Mouse (Mus musculus): ENCODE measurements at regions not wholly inside any gene's neighbourhood (a gene's known extent, or its start where the extent isn't known, plus 50 kb on each side); places are given as distances from the start of the nearest gene placed in this dataset.
A peak's percentile ranks its signal among the peaks of the same experiment; 100 is the strongest.

GRCm38 (mm10) chr5:133645696-133646195 lies 453.8 kb upstream of the Castor2 start:
- DNase-seq (ENCODE audit: low spot score): no peak
- WGBS: 90% methylated on average over 3 of the region's 3 CpGs

GRCm38 (mm10) chr5:133643326-133643725 lies 456.2 kb upstream of the Castor2 start:
- DNase-seq (ENCODE audit: low spot score): no peak
- 77% methylated on average over 2 of the region's 2 CpGs for WGBS

More at GRCm38 (mm10) chr5:133645696-133646195, 453.8 kb upstream of the Castor2 start:
- Histone ChIP-seq H3K27ac (replicated peaks) (no peak overlapping the region), H3K27me3 (ENCODE audit: low read depth, poor library complexity, severe bottlenecking) (no peaks in the 10 kb centered on the region), H3K36me3 (no peaks in the 10 kb centered on the region), H3K4me1 (no peaks in the 10 kb centered on the region), H3K9me3 (replicated peaks) (no peaks in the 10 kb centered on the region), H3K4me3 (no peak overlapping the region)

DNA sequence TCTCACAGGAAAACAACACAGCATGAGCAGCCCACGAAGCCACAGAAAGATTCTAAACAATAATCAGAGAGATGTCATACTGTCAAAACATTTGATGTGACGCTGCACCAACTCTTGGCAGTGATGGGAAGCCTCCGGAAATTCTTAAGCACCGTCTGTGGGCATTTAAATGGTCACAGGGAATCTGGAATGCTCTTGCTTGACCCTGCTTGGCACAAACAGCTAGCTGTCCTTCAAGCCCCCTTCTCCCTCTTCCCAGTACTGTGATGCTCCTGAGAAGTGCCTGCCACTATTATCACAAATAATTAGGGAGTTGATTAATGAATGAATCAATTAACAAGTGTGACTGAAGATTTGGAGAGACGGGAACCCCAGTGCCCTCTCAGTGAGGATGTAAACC lies 465.0 kb upstream of the Castor2 start:
- Histone ChIP-seq H3K36me3 (no peaks in the 10 kb centered on the region), H3K4me3 (no peak overlapping the region), H3K4me1 (peaks cover 9% of the 10 kb centered on the region), H3K27me3 (ENCODE audit: low read depth, poor library complexity, severe bottlenecking) (no peaks in the 10 kb centered on the region), H3K9me3 (replicated peaks) (no peaks in the 10 kb centered on the region), H3K27ac (replicated peaks) (no peak overlapping the region)
- DNase-seq (ENCODE audit: low spot score): no peak
- 73% methylated on average over 5 of the region's 5 CpGs for WGBS

More at GRCm38 (mm10) chr5:133643326-133643725, 456.2 kb upstream of the Castor2 start:
- Histone ChIP-seq H3K4me1 (no peaks in the 10 kb centered on the region), H3K36me3 (no peaks in the 10 kb centered on the region), H3K9me3 (replicated peaks) (no peaks in the 10 kb centered on the region), H3K4me3 (no peak overlapping the region), H3K27me3 (ENCODE audit: low read depth, poor library complexity, severe bottlenecking) (no peaks in the 10 kb centered on the region), H3K27ac (replicated peaks) (no peak overlapping the region)

GRCm38 (mm10) chr5:133631812-133632211 lies 467.7 kb upstream of the Castor2 start:
- no peaks in the 10 kb centered on the region for H3K36me3 ChIP-seq
- H3K27ac ChIP-seq (replicated peaks): no peak overlapping the region
- no peak overlapping the region for H3K4me3 ChIP-seq
- DNase-seq (ENCODE audit: low spot score): peak; percentile 34
- no peaks in the 10 kb centered on the region for H3K9me3 ChIP-seq (replicated peaks)
- H3K4me1 ChIP-seq: peaks cover 9% of the 10 kb centered on the region
- no peaks in the 10 kb centered on the region for H3K27me3 ChIP-seq (ENCODE audit: low read depth, poor library complexity, severe bottlenecking)

DNA sequence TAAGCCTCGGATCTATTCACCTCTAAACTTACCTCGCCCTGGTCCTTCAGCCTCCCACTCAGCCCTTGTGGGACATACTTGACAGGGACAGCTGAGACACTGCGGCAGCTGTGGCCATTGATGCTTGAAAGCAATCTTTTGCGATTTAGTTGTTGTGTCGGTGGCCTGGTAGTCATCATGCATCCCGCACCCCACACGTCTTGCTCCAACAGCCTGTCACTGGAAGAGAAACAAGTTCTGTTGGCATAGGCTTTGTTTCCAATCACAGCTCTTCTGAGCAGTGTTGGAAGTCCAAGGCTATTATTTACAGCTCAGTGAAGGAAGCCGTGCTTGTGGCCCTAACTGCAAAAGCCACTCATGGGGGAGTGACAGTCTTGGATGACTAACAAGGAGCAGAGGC lies 480.2 kb upstream of the Castor2 start:
- 92% methylated on average over 8 of the region's 8 CpGs for WGBS
- H3K27ac ChIP-seq (replicated peaks): no peak overlapping the region
- no peaks in the 10 kb centered on the region for H3K27me3 ChIP-seq (ENCODE audit: low read depth, poor library complexity, severe bottlenecking)
- DNase-seq (ENCODE audit: low spot score): no peak
- no peak overlapping the region for H3K4me3 ChIP-seq
- H3K4me1 ChIP-seq: no peaks in the 10 kb centered on the region
- H3K36me3 ChIP-seq: no peaks in the 10 kb centered on the region
- no peaks in the 10 kb centered on the region for H3K9me3 ChIP-seq (replicated peaks)

DNA sequence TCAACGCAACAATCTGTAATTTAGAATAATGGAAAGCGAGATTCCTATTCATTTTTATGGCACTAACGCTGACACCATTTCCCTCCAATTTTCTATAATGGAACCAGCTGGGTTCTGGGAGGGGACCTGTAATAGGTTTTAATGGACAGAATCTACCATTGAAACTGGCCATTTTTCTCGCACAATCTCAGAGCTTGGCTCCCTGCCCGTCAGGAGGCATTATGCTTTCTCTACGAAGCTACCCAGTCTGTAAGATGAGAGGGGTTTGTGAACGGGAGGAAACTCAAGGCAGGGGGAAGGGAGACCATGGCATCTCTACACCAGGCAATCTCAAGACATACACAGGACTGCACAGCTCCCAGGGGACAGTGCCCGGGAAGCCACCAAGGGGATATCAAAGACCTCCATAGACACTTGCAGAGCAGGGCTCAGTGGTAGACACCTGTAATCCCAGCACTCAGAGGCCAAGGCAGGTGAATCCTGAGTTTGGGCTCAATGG lies 498.2 kb upstream of the Castor2 start:
- no peaks in the 10 kb centered on the region for H3K36me3 ChIP-seq
- no peaks in the 10 kb centered on the region for H3K27me3 ChIP-seq (ENCODE audit: low read depth, poor library complexity, severe bottlenecking)
- H3K4me3 ChIP-seq: no peak overlapping the region
- H3K4me1 ChIP-seq: no peaks in the 10 kb centered on the region
- no peak overlapping the region for H3K27ac ChIP-seq (replicated peaks)
- no peaks in the 10 kb centered on the region for H3K9me3 ChIP-seq (replicated peaks)
- DNase-seq (ENCODE audit: low spot score): no peak
- WGBS: 88% methylated on average over 8 of the region's 8 CpGs

DNA sequence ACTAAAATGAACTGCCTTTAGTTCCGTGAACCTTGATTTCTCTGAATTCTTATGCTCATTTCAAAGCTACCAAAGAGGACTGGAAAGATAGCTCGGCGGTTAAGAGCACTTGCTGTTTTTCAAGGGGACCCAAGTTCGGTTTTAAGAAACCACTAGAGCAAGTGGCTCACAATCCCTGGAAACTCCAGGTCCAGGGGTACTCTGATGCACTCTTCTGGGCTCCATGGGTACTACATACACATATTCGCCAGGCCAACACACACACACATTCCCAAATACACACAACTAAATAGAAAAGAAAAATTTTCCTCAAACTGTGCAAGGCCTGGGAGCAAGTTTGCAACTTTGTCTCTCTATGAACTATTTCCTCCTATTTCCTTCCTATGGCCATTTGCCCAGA lies 498.9 kb upstream of the Castor2 start:
- no peak for DNase-seq (ENCODE audit: low spot score)
- 58% methylated on average over 5 of the region's 5 CpGs for WGBS

DNA sequence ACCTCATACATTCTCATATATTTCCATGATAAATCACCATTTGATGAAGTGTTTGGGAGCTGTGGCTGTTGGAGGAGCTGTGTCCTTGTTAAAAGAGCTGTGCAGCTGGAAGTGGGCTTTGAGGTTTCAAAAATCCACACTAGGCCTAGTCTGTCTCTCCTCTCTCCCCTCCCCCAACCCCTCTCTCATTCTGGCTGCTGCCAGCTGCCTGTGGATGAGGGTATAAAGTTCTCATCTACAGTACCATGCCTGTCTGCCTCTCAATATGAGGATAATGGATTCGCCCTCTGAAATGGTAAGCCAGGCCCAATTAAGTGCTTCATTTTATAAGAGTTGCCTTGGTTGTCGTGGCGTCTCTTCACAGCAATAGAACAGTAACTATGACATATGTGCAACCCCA lies 501.4 kb upstream of the Castor2 start:
- WGBS: 87% methylated on average over 3 of the region's 3 CpGs
- Histone ChIP-seq H3K4me1 (no peaks in the 10 kb centered on the region), H3K27ac (replicated peaks) (no peak overlapping the region), H3K36me3 (no peaks in the 10 kb centered on the region), H3K9me3 (replicated peaks) (no peaks in the 10 kb centered on the region), H3K27me3 (ENCODE audit: low read depth, poor library complexity, severe bottlenecking) (no peaks in the 10 kb centered on the region), H3K4me3 (no peak overlapping the region)
- DNase-seq (ENCODE audit: low spot score): no peak

More for the DNA sequence above, 498.9 kb upstream of the Castor2 start:
- Histone ChIP-seq H3K27me3 (ENCODE audit: low read depth, poor library complexity, severe bottlenecking) (no peaks in the 10 kb centered on the region), H3K9me3 (replicated peaks) (no peaks in the 10 kb centered on the region), H3K36me3 (no peaks in the 10 kb centered on the region), H3K27ac (replicated peaks) (no peak overlapping the region), H3K4me3 (no peak overlapping the region), H3K4me1 (no peaks in the 10 kb centered on the region)

DNA sequence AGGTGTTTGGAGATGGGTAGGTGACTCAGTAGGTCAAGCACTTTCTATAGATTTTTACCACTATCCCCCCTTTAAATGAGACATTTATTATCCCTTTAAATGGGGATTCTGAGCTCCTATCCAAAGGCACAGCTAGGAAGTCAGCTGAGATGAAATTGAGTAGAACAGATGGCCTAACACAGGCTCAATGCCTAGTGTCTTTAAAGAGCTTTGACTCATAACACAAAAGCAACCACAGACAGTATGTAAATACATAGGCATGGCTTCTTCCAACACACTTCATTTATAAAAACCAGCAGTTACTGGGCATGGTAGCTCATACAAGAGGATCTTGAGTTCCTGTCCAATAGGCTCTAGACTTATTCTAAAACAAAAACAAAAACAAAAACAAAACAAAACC lies 513.0 kb upstream of the Castor2 start:
- H3K4me1 ChIP-seq: no peaks in the 10 kb centered on the region
- no peak for DNase-seq (ENCODE audit: low spot score)
- no peaks in the 10 kb centered on the region for H3K27me3 ChIP-seq (ENCODE audit: low read depth, poor library complexity, severe bottlenecking)
- no peak overlapping the region for H3K4me3 ChIP-seq
- H3K36me3 ChIP-seq: no peaks in the 10 kb centered on the region
- H3K27ac ChIP-seq (replicated peaks): no peak overlapping the region
- H3K9me3 ChIP-seq (replicated peaks): no peaks in the 10 kb centered on the region

- Histone ChIP-seq H3K27me3 (ENCODE audit: low read depth, poor library complexity, severe bottlenecking) (no peaks in the 10 kb centered on the region), H3K4me1 (no peaks in the 10 kb centered on the region), H3K36me3 (no peaks in the 10 kb centered on the region), H3K4me3 (no peak overlapping the region), H3K27ac (replicated peaks) (no peak overlapping the region), H3K9me3 (replicated peaks) (no peaks in the 10 kb centered on the region)
- DNase-seq (ENCODE audit: low spot score): peak; percentile 38
- 36% methylated on average over 3 of the region's 3 CpGs for WGBS
Observed at GRCm38 (mm10) chr5:133585181-133585580, 514.3 kb upstream of the Castor2 start.

DNA sequence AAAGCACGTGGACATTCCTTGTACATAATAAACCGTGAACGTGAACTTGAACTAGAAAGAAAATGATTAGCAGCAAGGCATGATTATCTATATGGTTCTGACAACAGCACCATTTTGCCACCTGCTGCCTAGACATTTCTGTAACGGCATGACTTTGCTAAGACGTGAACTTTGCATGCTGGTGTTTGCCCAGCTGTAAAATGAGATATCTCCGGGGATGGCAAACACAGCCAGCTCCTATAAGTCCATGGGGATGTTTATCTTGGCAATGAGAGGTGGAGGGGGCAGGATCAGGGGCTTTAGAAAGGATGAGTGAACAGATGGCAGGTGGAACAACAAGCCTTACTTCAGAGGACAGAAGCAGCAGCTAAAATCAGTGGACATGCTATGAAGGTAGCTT lies 522.9 kb upstream of the Castor2 start:
- DNase-seq (ENCODE audit: low spot score): no peak
- Histone ChIP-seq H3K9me3 (replicated peaks) (no peaks in the 10 kb centered on the region), H3K4me1 (no peaks in the 10 kb centered on the region), H3K27ac (replicated peaks) (no peak overlapping the region), H3K36me3 (no peaks in the 10 kb centered on the region), H3K4me3 (no peak overlapping the region), H3K27me3 (ENCODE audit: low read depth, poor library complexity, severe bottlenecking) (no peaks in the 10 kb centered on the region)
- WGBS: 86% methylated on average over 6 of the region's 6 CpGs

- no peaks in the 10 kb centered on the region for H3K27me3 ChIP-seq (ENCODE audit: low read depth, poor library complexity, severe bottlenecking)
- no peak overlapping the region for H3K27ac ChIP-seq (replicated peaks)
- no peaks in the 10 kb centered on the region for H3K4me1 ChIP-seq
- no peak overlapping the region for H3K4me3 ChIP-seq
- no peaks in the 10 kb centered on the region for H3K9me3 ChIP-seq (replicated peaks)
- WGBS: 89% methylated on average over 2 of the region's 2 CpGs
- H3K36me3 ChIP-seq: no peaks in the 10 kb centered on the region
- DNase-seq (ENCODE audit: low spot score): no peak
Observed at GRCm38 (mm10) chr5:133569096-133569495, 530.4 kb upstream of the Castor2 start.

DNA sequence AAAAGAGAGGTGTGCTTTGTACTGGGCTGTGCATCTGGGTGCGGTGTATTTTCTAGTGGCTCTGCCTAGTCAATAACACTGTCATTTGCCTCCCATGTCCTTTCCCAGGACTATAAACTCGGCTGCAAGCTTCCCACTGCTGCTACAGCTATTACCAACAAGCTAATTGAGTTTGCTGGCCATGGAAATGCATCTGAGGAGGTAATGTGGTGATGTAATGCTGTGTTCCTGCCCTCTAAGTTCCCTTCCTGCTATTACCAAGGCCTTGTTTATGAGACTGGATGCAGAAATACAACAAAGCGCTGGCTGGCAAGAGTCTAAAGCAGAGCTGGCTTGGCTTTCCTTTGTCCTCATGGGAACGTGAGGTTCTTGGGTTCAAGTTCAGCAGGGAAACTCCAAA lies 533.0 kb upstream of the Castor2 start:
- H3K4me1 ChIP-seq: no peaks in the 10 kb centered on the region
- H3K27ac ChIP-seq (replicated peaks): no peak overlapping the region
- DNase-seq (ENCODE audit: low spot score): no peak
- no peaks in the 10 kb centered on the region for H3K9me3 ChIP-seq (replicated peaks)
- H3K4me3 ChIP-seq: no peak overlapping the region
- no peaks in the 10 kb centered on the region for H3K36me3 ChIP-seq
- 82% methylated on average over 4 of the region's 4 CpGs for WGBS
- no peaks in the 10 kb centered on the region for H3K27me3 ChIP-seq (ENCODE audit: low read depth, poor library complexity, severe bottlenecking)

GRCm38 (mm10) chr5:133550657-133551056 lies 548.9 kb upstream of the Castor2 start:
- WGBS: 93% methylated on average over 7 of the region's 7 CpGs
- no peak for DNase-seq (ENCODE audit: low spot score)
- H3K4me1 ChIP-seq: peaks cover 4% of the 10 kb centered on the region; the same call in 1 of the 2 replicates

More at GRCm38 (mm10) chr5:133550657-133551056, 548.9 kb upstream of the Castor2 start:
- Histone ChIP-seq H3K36me3 (no peaks in the 10 kb centered on the region), H3K9me3 (replicated peaks) (no peaks in the 10 kb centered on the region), H3K27ac (replicated peaks) (no peak overlapping the region), H3K27me3 (ENCODE audit: low read depth, poor library complexity, severe bottlenecking) (no peaks in the 10 kb centered on the region), H3K4me3 (no peak overlapping the region)
